Mouse (Mus musculus) small intestine, adult 2 months (tissue): ENCODE results near the gene Hoxd9. TPM values are rescaled to one million over a fixed set of nuclear protein-coding genes. Genes with fewer than 3 reads are reported as not detected.

Experiments
- H3K27ac ChIP-seq: fragments of 200-500 bp; 2 replicates; pipeline ENCODE4 v1.5.1; 2012; ENCODE audit warnings: low read depth, low read length, control low read depth, inconsistent platforms; ENCODE audit not compliant: insufficient read depth
- H3K27me3 ChIP-seq: fragments of 200-500 bp; 2 replicates; pipeline ENCODE4 v1.6.1; 2012; ENCODE audit warnings: mild to moderate bottlenecking, moderate library complexity, low read length, inconsistent platforms; ENCODE audit not compliant: control insufficient read depth, insufficient read depth
- H3K36me3 ChIP-seq: fragments of 200-500 bp; 2 replicates; pipeline ENCODE4 v1.6.1; 2012; ENCODE audit warnings: mild to moderate bottlenecking, low read length, control low read depth, inconsistent platforms; ENCODE audit not compliant: control insufficient read depth, insufficient read depth
- H3K4me1 ChIP-seq: fragments of 200-500 bp; 2 replicates; pipeline ENCODE4 v1.6.1; 2012; ENCODE audit warnings: low read length, inconsistent platforms, mixed read lengths; ENCODE audit not compliant: control insufficient read depth, insufficient read depth, insufficient read length
- H3K4me3 ChIP-seq: fragments of 200-500 bp; 2 replicates; pipeline ENCODE4 v1.5.1; 2012; ENCODE audit warnings: low read depth, mild to moderate bottlenecking, control low read depth, inconsistent platforms, low read length, moderate library complexity
- CTCF ChIP-seq: fragments of 200-500 bp; IDR thresholded peaks from 2 replicates; pipeline ENCODE4 v1.5.1; 2012; ENCODE audit warnings: low read depth, mild to moderate bottlenecking, control low read depth, inconsistent platforms, low read length, moderate library complexity, mixed read lengths; ENCODE audit not compliant: insufficient replicate concordance, insufficient read length; ENCODE audit errors: extremely low read depth
- POLR2A ChIP-seq: fragments of 200-500 bp; IDR thresholded peaks from 2 replicates; pipeline ENCODE4 v1.6.1; 2012; ENCODE audit warnings: low read depth, mild to moderate bottlenecking, control low read depth, inconsistent platforms, low read length, moderate library complexity
- WGBS: fragments of 180-500 bp; shearing (Covaris S2); methylation state at CpG from one replicate; pipeline ENCODE4 v1.1.7; 2018; 5-methylcytosine and 5-hydroxymethylcytosine counted together
- polyA plus RNA-seq: library from polyadenylated mRNA; depleted of rRNA; stranded (reverse); fragments of >200 nt; gene quantifications from 2 replicates; pipeline ENCODE4 v1.2.3, GENCODE M21; 2012

The Hoxd9 gene
- polyA plus RNA-seq, 1 experiment, result 0.34 TPM

DNA sequence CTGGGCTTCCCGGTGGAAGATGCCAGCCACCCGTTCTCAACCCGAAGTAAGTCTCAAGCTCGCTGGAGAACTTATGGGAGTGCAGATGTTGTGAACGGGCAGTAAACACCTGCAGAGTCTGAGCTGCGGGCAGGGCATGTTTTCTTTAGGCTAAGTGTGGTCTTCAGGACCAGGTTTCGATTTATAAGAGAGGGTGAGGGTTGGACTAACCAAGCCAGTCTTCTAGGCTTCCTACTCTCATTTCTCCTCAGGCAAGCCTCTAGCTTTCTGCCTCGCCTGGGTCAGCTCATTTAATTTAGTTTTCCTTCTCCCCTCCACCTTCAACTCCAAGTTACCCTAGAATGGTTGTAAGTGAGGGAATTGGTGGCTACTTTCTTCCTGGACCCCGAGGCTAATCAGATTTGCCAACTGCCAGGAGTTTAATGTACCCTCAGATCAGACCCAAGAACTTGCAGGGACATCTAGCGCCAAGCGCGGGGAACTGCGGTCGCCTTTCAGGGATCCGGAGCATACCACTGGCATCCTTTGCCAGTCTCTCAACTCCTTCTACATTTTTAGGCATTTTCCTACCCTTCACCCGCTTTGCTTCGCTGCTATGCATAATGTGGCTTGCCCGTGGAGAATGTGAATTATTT, 34.1 kb upstream of the Hoxd9 start:
- Histone ChIP-seq H3K4me1 (peaks cover 3% of the 10 kb centered on the region), H3K27me3 (peaks cover 73% of the 10 kb centered on the region), H3K27ac (no peak overlapping the region), H3K36me3 (no peaks in the 10 kb centered on the region), H3K4me3 (no peak overlapping the region)
- TF ChIP-seq POLR2A (no peak), CTCF (peak; percentile 60; the same call in 1 of the 2 replicates)
- WGBS, result 4% methylated on average over 18 of the region's 18 CpGs

DNA sequence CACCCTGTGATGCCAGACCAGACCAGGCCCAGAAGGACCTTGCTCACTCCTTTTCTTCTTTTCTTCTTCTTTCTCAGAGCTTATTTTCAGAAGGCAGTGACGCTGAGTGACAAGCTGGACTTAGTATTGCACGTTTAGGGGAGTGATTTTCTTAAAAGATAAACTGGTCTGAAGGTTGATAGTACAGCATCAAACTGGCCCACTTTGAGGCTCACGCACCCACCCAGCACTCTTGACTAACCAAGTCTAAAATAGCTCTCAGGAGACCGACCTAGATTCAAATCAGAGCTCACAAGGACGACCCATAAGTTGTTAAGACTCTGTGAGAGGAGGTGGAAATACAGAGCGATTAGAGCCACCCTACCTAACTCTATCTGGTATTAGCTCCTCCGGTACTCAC, 31.1 kb upstream of the Hoxd9 start:
- H3K4me3 ChIP-seq, result no peak overlapping the region
- peaks cover 66% of the 10 kb centered on the region for H3K27me3 ChIP-seq
- peaks cover 7% of the 10 kb centered on the region for H3K4me1 ChIP-seq
- H3K36me3 ChIP-seq, result no peaks in the 10 kb centered on the region
- H3K27ac ChIP-seq, result no peak overlapping the region
- 6% methylated on average over 7 of the region's 7 CpGs for WGBS
- no peak for TF ChIP-seq CTCF
- no peak for TF ChIP-seq POLR2A

DNA sequence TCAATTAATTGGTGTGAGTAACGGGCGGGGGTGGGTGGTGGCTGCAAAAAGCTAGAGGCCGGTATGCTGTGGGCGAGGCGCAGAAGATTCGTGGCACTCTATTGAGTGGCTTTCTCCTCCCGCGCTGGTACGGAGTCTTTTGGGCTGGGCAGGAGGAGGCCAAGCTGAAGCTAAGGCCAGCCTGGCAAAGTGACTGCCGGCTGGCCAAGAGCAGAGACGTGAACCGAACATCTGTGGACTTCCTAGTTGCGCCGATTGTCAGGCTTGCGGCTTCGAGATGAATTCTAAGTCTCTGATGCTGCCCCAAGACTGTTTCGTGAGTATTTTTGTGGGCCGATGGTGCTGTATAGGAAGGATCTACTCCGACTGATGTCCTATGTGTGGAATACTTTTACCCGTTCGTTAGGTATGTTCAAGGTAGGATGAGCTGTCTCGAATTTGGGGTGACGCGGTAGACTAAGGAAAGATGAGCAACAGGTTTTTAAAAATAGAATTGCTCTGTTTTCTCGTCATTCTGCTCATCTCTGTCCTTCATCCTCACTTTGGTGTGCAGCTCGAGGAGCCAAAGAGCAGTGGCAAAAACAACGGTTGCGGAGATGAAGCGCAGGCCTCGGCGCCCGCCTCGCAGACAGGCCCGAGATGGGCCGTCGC, 30.2 kb upstream of the Hoxd9 start:
- Histone ChIP-seq H3K36me3 (no peaks in the 10 kb centered on the region), H3K27ac (no peak overlapping the region), H3K4me3 (no peak overlapping the region), H3K27me3 (peaks cover 64% of the 10 kb centered on the region), H3K4me1 (peaks cover 7% of the 10 kb centered on the region)
- TF ChIP-seq POLR2A (no peak), CTCF (no peak)
- 6% methylated on average over 36 of the region's 36 CpGs for WGBS

DNA sequence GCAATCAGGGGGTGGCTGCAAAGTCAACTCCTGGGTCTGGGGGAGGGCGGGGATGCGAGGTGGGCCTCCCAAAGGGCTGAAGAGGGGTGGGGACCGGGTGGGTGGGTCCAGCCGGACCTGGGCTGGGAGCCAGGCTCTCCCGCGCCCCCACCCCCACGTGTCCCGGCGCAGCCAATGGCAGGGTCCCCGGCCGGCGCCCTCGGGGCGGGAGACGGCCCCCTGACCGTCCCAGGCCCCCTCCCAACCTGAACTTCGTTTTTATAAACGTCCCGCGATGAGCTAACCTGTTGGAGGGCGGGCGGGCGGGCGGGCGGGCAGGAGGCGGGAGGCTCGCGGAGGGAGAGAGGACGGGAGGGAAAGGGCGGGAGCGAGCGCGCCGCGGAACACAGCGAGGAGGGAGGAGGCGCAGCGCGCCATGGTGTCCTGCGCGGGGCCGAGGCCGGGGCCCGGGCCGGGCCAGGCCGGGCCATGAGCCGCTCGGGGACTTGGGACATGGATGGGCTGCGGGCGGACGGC, 29.6 kb upstream of the Hoxd9 start, which contains the start of gene Hoxd13:
Gene Hoxd13, plus strand, starts transcription at position 469 of the 516 bp plus-strand sequence.
- TF ChIP-seq CTCF (no peak), POLR2A (no peak)
- H3K4me1 ChIP-seq, result peaks cover 10% of the 10 kb centered on the region
- H3K27me3 ChIP-seq, result peaks cover 69% of the 10 kb centered on the region
- H3K36me3 ChIP-seq, result no peaks in the 10 kb centered on the region
- no peak within 1 kb of the TSS for H3K27ac ChIP-seq
- peak within 1 kb of the TSS; percentile 41 for H3K4me3 ChIP-seq
- WGBS, result under 1% methylated on average over 39 of the region's 51 CpGs

DNA sequence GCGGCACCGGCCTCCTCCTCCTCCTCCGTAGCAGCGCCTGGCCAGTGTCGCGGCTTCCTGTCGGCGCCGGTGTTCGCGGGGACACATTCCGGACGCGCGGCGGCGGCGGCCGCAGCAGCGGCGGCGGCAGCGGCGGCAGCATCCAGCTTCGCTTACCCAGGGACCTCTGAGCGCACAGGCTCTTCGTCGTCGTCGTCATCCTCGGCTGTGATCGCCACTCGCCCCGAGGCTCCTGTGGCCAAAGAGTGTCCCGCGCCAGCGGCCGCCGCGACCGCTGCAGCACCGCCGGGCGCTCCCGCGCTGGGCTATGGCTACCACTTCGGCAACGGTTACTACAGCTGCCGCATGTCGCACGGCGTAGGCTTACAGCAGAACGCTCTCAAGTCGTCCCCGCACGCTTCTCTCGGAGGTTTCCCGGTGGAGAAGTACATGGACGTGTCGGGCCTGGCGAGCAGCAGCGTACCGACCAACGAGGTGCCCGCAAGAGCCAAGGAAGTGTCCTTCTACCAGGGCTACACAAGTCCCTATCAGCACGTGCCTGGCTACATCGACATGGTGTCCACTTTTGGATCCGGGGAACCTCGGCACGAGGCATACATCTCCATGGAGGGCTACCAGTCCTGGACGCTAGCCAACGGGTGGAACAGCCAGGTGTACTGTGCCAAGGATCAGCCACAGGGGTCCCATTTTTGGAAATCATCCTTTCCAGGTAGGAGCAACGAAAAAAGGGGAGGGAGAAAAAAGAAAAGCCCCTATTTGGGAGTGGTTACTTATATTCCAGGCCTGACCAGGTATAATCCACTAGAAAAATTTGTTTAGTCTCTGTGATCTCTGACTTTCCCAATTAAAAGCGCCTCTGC, 28.9 kb upstream of the Hoxd9 start:
- TF ChIP-seq POLR2A (0 out of 2 replicates have a peak, but pooled peaks have one; percentile 6), CTCF (no peak)
- H3K4me3 ChIP-seq, result peak overlapping the region; percentile 41
- under 1% methylated on average over 71 of the region's 74 CpGs for WGBS

DNA sequence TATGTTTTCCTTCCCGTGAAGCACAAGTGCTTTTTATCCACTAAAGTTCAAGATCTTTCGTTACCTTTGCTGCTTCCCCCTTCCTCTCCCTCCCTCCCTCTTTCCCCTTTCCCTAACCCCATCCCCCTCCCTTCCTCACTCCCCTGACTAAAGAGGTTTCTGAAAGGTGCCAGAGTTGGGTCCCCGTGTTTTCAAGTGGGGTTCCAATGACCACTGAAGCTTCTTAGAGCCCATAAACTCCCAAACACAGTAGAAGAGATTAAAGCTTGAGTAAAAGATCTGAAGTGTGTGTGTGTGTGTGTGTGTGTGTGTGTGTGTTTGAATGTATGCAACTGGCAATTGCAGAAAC, 28.3 kb upstream of the Hoxd9 start:
- peaks cover 10% of the 10 kb centered on the region for H3K4me1 ChIP-seq
- H3K4me3 ChIP-seq, result no peak overlapping the region
- H3K36me3 ChIP-seq, result no peaks in the 10 kb centered on the region
- 6% methylated on average over 3 of the region's 3 CpGs for WGBS
- H3K27ac ChIP-seq, result no peak overlapping the region
- TF ChIP-seq POLR2A (no peak), CTCF (no peak)
- peaks cover 74% of the 10 kb centered on the region for H3K27me3 ChIP-seq

More for the DNA sequence above, 28.9 kb upstream of the Hoxd9 start:
- Histone ChIP-seq H3K27me3 (peaks cover 70% of the 10 kb centered on the region), H3K4me1 (peaks cover 10% of the 10 kb centered on the region), H3K36me3 (no peaks in the 10 kb centered on the region), H3K27ac (no peak overlapping the region)
